Mouse (Mus musculus) erythroid progenitor cell, adult 5-6 weeks (primary cell): ENCODE data around the gene Itgax. TPM values are rescaled to one million over a fixed set of nuclear protein-coding genes. Genes with fewer than 3 reads are reported as not detected.

Source experiments
- ATAC-seq: replicated peaks from 2 replicates; pipeline ENCODE4 v1.8.0; 2016; ENCODE audit warnings: moderate number of reproducible peaks, mild to moderate bottlenecking, moderate TSS enrichment, inconsistent platforms; ENCODE audit not compliant: poor library complexity, low FRiP score, severe bottlenecking
- total RNA-seq, 2 experiments: library from RNA; stranded (forward) in 1 of 2; stranded (reverse) in 1 of 2; fragments of 150-400 nt in 1 of 2; fragments of 186-747, 209-891 nt in 1 of 2; gene quantifications; 2 replicates each; pipeline versions ENCODE4 v1.2.3 to v1.2.4; 2015 to 2017; ENCODE audit warnings: low replicate concordance in 2 of 2

Gene Itgax
- 0.42 and 1.1 TPM in 2 replicates for total RNA-seq (2015; ENCODE audit: low replicate concordance)
- total RNA-seq (2017; ENCODE audit: low replicate concordance) = 0.83 and 1.2 TPM in 2 replicates

- ATAC-seq = no peak
Observed at GRCm38 (mm10) chr7:128128741-128129720, at the start of gene Itgax. Gene Itgax (plus strand): TSS chr7:128129547.

- no peak for ATAC-seq
Observed at GRCm38 (mm10) chr7:128080012-128080411, 49.3 kb upstream of the Itgax start.

- no peak for ATAC-seq
Observed at GRCm38 (mm10) chr7:128089141-128089540, 40.2 kb upstream of the Itgax start.

GRCm38 (mm10) chr7:128098135-128098534 lies 31.2 kb upstream of the Itgax start:
- ATAC-seq = no peak

- ATAC-seq = no peak
Observed at GRCm38 (mm10) chr7:128100742-128101357, 28.5 kb upstream of the Itgax start.

GRCm38 (mm10) chr7:128105246-128105645 lies 24.1 kb upstream of the Itgax start:
- ATAC-seq = no peak

- ATAC-seq = no peak
Observed at GRCm38 (mm10) chr7:128107462-128107861, 21.9 kb upstream of the Itgax start.

GRCm38 (mm10) chr7:128110314-128110713 lies 19.0 kb upstream of the Itgax start:
- no peak for ATAC-seq

GRCm38 (mm10) chr7:128112131-128112530 lies 17.2 kb upstream of the Itgax start:
- no peak for ATAC-seq

GRCm38 (mm10) chr7:128114371-128115105 lies 14.8 kb upstream of the Itgax start:
- ATAC-seq = no peak

- no peak for ATAC-seq
Observed at GRCm38 (mm10) chr7:128115211-128115958, 14.0 kb upstream of the Itgax start.

GRCm38 (mm10) chr7:128116396-128116795 lies 13.0 kb upstream of the Itgax start:
- ATAC-seq = no peak

GRCm38 (mm10) chr7:128119726-128120490 lies 9.4 kb upstream of the Itgax start:
- ATAC-seq = no peak

GRCm38 (mm10) chr7:128132148-128132547 lies 2.8 kb downstream of the Itgax start:
- ATAC-seq = no peak

GRCm38 (mm10) chr7:128133596-128133995 lies 4.2 kb downstream of the Itgax start:
- ATAC-seq = no peak

- ATAC-seq = no peak
Observed at GRCm38 (mm10) chr7:128136927-128137326, 7.6 kb downstream of the Itgax start.

- ATAC-seq = no peak
Observed at GRCm38 (mm10) chr7:128139611-128140010, 10.3 kb downstream of the Itgax start.

- no peak for ATAC-seq
Observed at GRCm38 (mm10) chr7:128150970-128151369, 21.6 kb downstream of the Itgax start.

GRCm38 (mm10) chr7:128154076-128154475 lies 24.7 kb downstream of the Itgax start, which contains the start of gene Itgad:
Gene Itgad (plus strand): TSS chr7:128154376.
- no peak for ATAC-seq
